Mouse (Mus musculus): Measurements from ENCODE around the gene Lancl3.
"Not testable (repeated sequence)": the region's sequence is repeated elsewhere in the genome, so short reads cannot be mapped to it uniquely, and the experiment has no call there.

Lancl3 gene

GRCm38 (mm10) chrX:9271112-9271511 lies 71.4 kb downstream of the Lancl3 start:
- DNase-seq = no peak

GRCm38 (mm10) chrX:9271947-9272459 lies 72.3 kb downstream of the Lancl3 start:
- DNase-seq = no peak

- DNase-seq = peak; percentile 36
Measured at GRCm38 (mm10) chrX:9272460-9273361, 73.0 kb downstream of the Lancl3 start, which contains the start of gene Xk. TSS of gene Xk (plus strand) at chrX:9272756.

GRCm38 (mm10) chrX:9273377-9274002 lies 73.8 kb downstream of the Lancl3 start:
- no peak for DNase-seq

- DNase-seq = no peak
Measured at GRCm38 (mm10) chrX:9274321-9274720, 74.6 kb downstream of the Lancl3 start.

GRCm38 (mm10) chrX:9283464-9283863 lies 83.8 kb downstream of the Lancl3 start, which contains the start of gene H2al1m:
TSS of gene H2al1m (plus strand) at chrX:9283764.
- DNase-seq = not testable (repeated sequence)

GRCm38 (mm10) chrX:9293140-9293829 lies 93.6 kb downstream of the Lancl3 start:
- not testable (repeated sequence) for DNase-seq

- DNase-seq = no peak
Measured at GRCm38 (mm10) chrX:9298413-9298864, 98.7 kb downstream of the Lancl3 start.

- no peak for DNase-seq
Measured at GRCm38 (mm10) chrX:9302791-9303190, 103.1 kb downstream of the Lancl3 start.

- DNase-seq = no peak
Measured at GRCm38 (mm10) chrX:9303455-9303854, 103.8 kb downstream of the Lancl3 start.

- not testable (repeated sequence) for DNase-seq
Measured at GRCm38 (mm10) chrX:9316457-9316856, 116.8 kb downstream of the Lancl3 start.
